Mouse (Mus musculus): ENCODE results near the gene Sppl2a. TPM values are rescaled to one million over a fixed set of nuclear protein-coding genes. Genes with fewer than 3 reads are reported as not detected.
A peak's percentile ranks its signal among the peaks of the same experiment; 100 is the strongest.

Gene Sppl2a
- polyA plus RNA-seq, 1 experiment from 2014 or later: 30.3 TPM

GRCm38 (mm10) chr2:126933921-126934320, 886 bp upstream of the Sppl2a start:
- Histone ChIP-seq H3K4me1 (peaks cover 15% of the 10 kb centered on the region), H3K4me3 (no peak overlapping the region), H3K27ac (replicated peaks) (no peak overlapping the region), H3K27me3 (ENCODE audit: low read depth, poor library complexity, severe bottlenecking) (no peaks in the 10 kb centered on the region), H3K36me3 (no peaks in the 10 kb centered on the region), H3K9me3 (replicated peaks) (no peaks in the 10 kb centered on the region)
- DNase-seq (ENCODE audit: low spot score): no peak

GRCm38 (mm10) chr2:126932261-126932896, 656 bp downstream of the Sppl2a start:
- 2% methylated on average over 14 of the region's 15 CpGs for WGBS
- no peaks in the 10 kb centered on the region for H3K27me3 ChIP-seq (ENCODE audit: low read depth, poor library complexity, severe bottlenecking)
- no peaks in the 10 kb centered on the region for H3K9me3 ChIP-seq (replicated peaks)

DNA sequence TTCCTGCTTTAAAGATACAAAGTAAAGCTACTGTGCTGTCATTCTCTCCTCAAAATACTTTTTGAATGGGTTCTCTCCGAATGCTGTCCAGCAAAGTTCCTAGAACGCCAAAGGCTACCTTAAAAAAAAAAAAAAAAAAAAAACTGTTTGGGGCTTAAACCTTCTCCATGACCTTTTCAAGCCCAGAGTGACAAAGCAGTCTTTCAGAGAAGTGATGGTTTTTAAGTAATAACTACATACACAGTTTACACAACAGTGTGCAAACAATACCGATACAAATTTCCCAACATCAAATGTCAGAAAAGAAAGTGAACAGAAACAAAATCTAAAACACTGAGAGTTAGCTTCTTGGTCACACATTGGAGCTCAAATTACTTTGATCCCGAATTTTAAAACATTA, 1.3 kb downstream of the Sppl2a start:
- Histone ChIP-seq H3K27me3 (ENCODE audit: low read depth, poor library complexity, severe bottlenecking) (no peaks in the 10 kb centered on the region), H3K27ac (replicated peaks) (0 out of 2 replicates have a peak overlapping the region, but pooled peaks have one; percentile 95), H3K4me3 (peak overlapping the region; percentile 79)

More at GRCm38 (mm10) chr2:126932261-126932896, 656 bp downstream of the Sppl2a start:
- no peak for DNase-seq (ENCODE audit: low spot score)
- H3K27ac ChIP-seq (replicated peaks): peak overlapping the region; percentile 95
- H3K4me1 ChIP-seq: peaks cover 15% of the 10 kb centered on the region
- H3K36me3 ChIP-seq: 0 out of 2 replicates have a peak, but pooled peaks cover under 1% of the 10 kb centered on the region
- H3K4me3 ChIP-seq: peak overlapping the region; percentile 79

GRCm38 (mm10) chr2:126928681-126929080, 4.4 kb downstream of the Sppl2a start:
- Histone ChIP-seq H3K9me3 (replicated peaks) (no peaks in the 10 kb centered on the region), H3K4me3 (no peak overlapping the region), H3K4me1 (peaks cover 14% of the 10 kb centered on the region), H3K27me3 (ENCODE audit: low read depth, poor library complexity, severe bottlenecking) (no peaks in the 10 kb centered on the region), H3K36me3 (peaks cover 32% of the 10 kb centered on the region), H3K27ac (replicated peaks) (no peak overlapping the region)
- whole genome bisulfite sequencing: 92% methylated on average over 6 of the region's 6 CpGs
- DNase-seq (ENCODE audit: low spot score): no peak

More for the DNA sequence above, 1.3 kb downstream of the Sppl2a start:
- 52% methylated on average over 4 of the region's 4 CpGs for WGBS
- Histone ChIP-seq H3K4me1 (peaks cover 15% of the 10 kb centered on the region), H3K9me3 (replicated peaks) (no peaks in the 10 kb centered on the region), H3K36me3 (peaks cover 6% of the 10 kb centered on the region)
- no peak for DNase-seq (ENCODE audit: low spot score)

GRCm38 (mm10) chr2:126920358-126921060, 12.5 kb downstream of the Sppl2a start:
- Histone ChIP-seq H3K9me3 (replicated peaks) (no peaks in the 10 kb centered on the region), H3K27me3 (ENCODE audit: low read depth, poor library complexity, severe bottlenecking) (no peaks in the 10 kb centered on the region), H3K36me3 (peaks cover 68% of the 10 kb centered on the region), H3K4me1 (no peaks in the 10 kb centered on the region), H3K4me3 (no peak overlapping the region), H3K27ac (replicated peaks) (no peak overlapping the region)
- no peak for DNase-seq (ENCODE audit: low spot score)
- 94% methylated on average over 12 of the region's 12 CpGs for WGBS

- no peaks in the 10 kb centered on the region for H3K27me3 ChIP-seq (ENCODE audit: low read depth, poor library complexity, severe bottlenecking)
- H3K4me3 ChIP-seq: no peak overlapping the region
- H3K4me1 ChIP-seq: no peaks in the 10 kb centered on the region
- H3K9me3 ChIP-seq (replicated peaks): no peaks in the 10 kb centered on the region
- peaks cover 43% of the 10 kb centered on the region for H3K36me3 ChIP-seq
- no peak overlapping the region for H3K27ac ChIP-seq (replicated peaks)
- DNase-seq (ENCODE audit: low spot score): no peak
- 72% methylated on average over 1 of the region's 1 CpGs for WGBS
These were observed 16.8 kb downstream of the Sppl2a start for GRCm38 (mm10) chr2:126916236-126916635.

- Histone ChIP-seq H3K27ac (replicated peaks) (no peak overlapping the region), H3K36me3 (peaks cover 25% of the 10 kb centered on the region), H3K4me1 (no peaks in the 10 kb centered on the region), H3K4me3 (no peak overlapping the region), H3K9me3 (replicated peaks) (no peaks in the 10 kb centered on the region), H3K27me3 (ENCODE audit: low read depth, poor library complexity, severe bottlenecking) (no peaks in the 10 kb centered on the region)
- 54% methylated on average over 4 of the region's 4 CpGs for WGBS
- DNase-seq (ENCODE audit: low spot score): no peak
These were observed 18.9 kb downstream of the Sppl2a start for GRCm38 (mm10) chr2:126914096-126914495.

DNA sequence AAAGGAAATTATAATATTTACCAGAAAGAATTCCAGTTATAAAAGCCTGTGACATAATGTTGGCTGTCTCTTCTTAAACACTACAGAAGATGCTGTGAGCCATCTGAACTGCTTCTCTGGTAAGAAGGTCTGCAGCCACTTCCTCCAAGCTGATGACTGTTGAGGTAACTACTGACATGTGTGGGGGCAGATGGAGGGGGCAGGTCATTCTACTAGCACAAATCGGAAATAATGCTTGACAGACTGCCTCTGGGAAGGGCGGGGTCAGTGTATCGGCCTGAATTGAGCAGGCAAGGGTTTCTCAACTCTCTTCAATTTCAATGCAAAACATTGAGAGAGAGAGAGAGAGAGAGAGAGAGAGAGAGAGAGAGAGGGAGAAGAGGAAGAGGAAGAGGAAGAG, 28.9 kb downstream of the Sppl2a start:
- DNase-seq (ENCODE audit: low spot score): no peak
- Histone ChIP-seq H3K27ac (replicated peaks) (no peak overlapping the region), H3K9me3 (replicated peaks) (no peaks in the 10 kb centered on the region), H3K4me1 (no peaks in the 10 kb centered on the region), H3K36me3 (peaks cover 44% of the 10 kb centered on the region), H3K4me3 (no peak overlapping the region), H3K27me3 (ENCODE audit: low read depth, poor library complexity, severe bottlenecking) (no peaks in the 10 kb centered on the region)
- 85% methylated on average over 3 of the region's 3 CpGs for WGBS

GRCm38 (mm10) chr2:126897511-126897910, 35.5 kb downstream of the Sppl2a start:
- Histone ChIP-seq H3K4me3 (no peak overlapping the region), H3K36me3 (peaks cover 44% of the 10 kb centered on the region), H3K9me3 (replicated peaks) (no peaks in the 10 kb centered on the region), H3K27ac (replicated peaks) (no peak overlapping the region), H3K4me1 (no peaks in the 10 kb centered on the region), H3K27me3 (ENCODE audit: low read depth, poor library complexity, severe bottlenecking) (no peaks in the 10 kb centered on the region)
- 91% methylated on average over 9 of the region's 9 CpGs for WGBS
- DNase-seq (ENCODE audit: low spot score): no peak

DNA sequence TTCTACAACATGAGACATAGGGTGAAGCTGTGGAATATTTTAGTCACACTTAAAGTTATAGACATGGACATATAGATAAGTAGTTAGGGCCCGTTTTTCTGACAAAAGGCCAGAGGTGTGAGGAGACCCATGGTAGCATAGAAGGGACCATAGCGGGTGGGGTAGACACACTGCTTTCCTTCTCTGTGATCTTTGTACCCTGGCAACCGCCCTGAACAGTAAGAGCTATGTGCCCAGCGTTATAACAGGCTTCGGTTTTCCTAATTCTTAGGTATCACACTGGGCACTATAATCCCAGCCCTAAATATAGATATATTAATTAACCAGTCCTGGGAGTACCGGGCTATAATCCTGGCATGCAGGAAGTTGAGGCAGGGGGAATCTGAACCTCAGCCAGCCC, 36.1 kb downstream of the Sppl2a start:
- 92% methylated on average over 6 of the region's 6 CpGs for WGBS
- H3K4me3 ChIP-seq: no peak overlapping the region
- peaks cover 41% of the 10 kb centered on the region for H3K36me3 ChIP-seq
- H3K27me3 ChIP-seq (ENCODE audit: low read depth, poor library complexity, severe bottlenecking): no peaks in the 10 kb centered on the region
- no peaks in the 10 kb centered on the region for H3K4me1 ChIP-seq
- H3K27ac ChIP-seq (replicated peaks): no peak overlapping the region
- H3K9me3 ChIP-seq (replicated peaks): no peaks in the 10 kb centered on the region
- no peak for DNase-seq (ENCODE audit: low spot score)

- Histone ChIP-seq H3K4me1 (no peaks in the 10 kb centered on the region), H3K27me3 (ENCODE audit: low read depth, poor library complexity, severe bottlenecking) (no peaks in the 10 kb centered on the region), H3K27ac (replicated peaks) (no peak overlapping the region), H3K9me3 (replicated peaks) (no peaks in the 10 kb centered on the region), H3K4me3 (no peak overlapping the region), H3K36me3 (peaks cover 18% of the 10 kb centered on the region)
- WGBS: 94% methylated on average over 3 of the region's 3 CpGs
- no peak for DNase-seq (ENCODE audit: low spot score)
These were observed 38.8 kb downstream of the Sppl2a start for GRCm38 (mm10) chr2:126894245-126894644.

GRCm38 (mm10) chr2:126892316-126892715, 40.7 kb downstream of the Sppl2a start:
- Histone ChIP-seq H3K4me1 (no peaks in the 10 kb centered on the region), H3K4me3 (no peak overlapping the region), H3K36me3 (peaks cover 9% of the 10 kb centered on the region), H3K9me3 (replicated peaks) (no peaks in the 10 kb centered on the region), H3K27me3 (ENCODE audit: low read depth, poor library complexity, severe bottlenecking) (no peaks in the 10 kb centered on the region), H3K27ac (replicated peaks) (no peak overlapping the region)
- 94% methylated on average over 7 of the region's 7 CpGs for WGBS
- DNase-seq (ENCODE audit: low spot score): no peak

GRCm38 (mm10) chr2:126891743-126892142, 41.3 kb downstream of the Sppl2a start:
- Histone ChIP-seq H3K9me3 (replicated peaks) (no peaks in the 10 kb centered on the region), H3K4me3 (no peak overlapping the region), H3K27ac (replicated peaks) (no peak overlapping the region), H3K36me3 (peaks cover 9% of the 10 kb centered on the region), H3K4me1 (no peaks in the 10 kb centered on the region), H3K27me3 (ENCODE audit: low read depth, poor library complexity, severe bottlenecking) (no peaks in the 10 kb centered on the region)
- no peak for DNase-seq (ENCODE audit: low spot score)

All from midbrain, embryonic 10.5 days (tissue).